Mouse (Mus musculus): ENCODE results near the gene Slc36a2. TPM values are rescaled to one million over a fixed set of nuclear protein-coding genes. Genes with fewer than 3 reads are reported as not detected.
"Not testable (repeated sequence)": the region's sequence is repeated elsewhere in the genome, so short reads cannot be mapped to it uniquely, and the experiment has no call there.

The Slc36a2 gene
- polyA plus RNA-seq, 1 experiment: 4.5 TPM

DNA sequence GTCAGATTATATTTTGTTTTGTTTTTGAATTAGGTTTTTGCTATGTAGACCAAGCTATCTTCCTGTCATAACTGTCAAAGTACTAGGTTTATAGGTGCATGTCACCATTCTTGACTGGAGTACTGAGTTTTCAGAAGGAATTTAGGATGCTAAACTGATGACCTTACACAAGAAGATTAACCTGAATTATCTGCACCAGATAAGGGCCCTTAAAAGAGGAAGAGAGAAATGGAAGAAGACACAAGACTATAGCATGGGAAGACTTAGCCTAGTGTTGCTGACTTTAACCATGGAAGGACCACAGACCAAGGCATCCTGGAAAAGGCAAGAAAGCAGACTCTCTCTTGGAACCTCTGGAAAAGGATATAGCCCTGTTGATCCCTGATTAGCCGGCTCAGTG lies 51.7 kb downstream of the Slc36a2 start:
- no peak for DNase-seq (ENCODE audit: low spot score)

DNA sequence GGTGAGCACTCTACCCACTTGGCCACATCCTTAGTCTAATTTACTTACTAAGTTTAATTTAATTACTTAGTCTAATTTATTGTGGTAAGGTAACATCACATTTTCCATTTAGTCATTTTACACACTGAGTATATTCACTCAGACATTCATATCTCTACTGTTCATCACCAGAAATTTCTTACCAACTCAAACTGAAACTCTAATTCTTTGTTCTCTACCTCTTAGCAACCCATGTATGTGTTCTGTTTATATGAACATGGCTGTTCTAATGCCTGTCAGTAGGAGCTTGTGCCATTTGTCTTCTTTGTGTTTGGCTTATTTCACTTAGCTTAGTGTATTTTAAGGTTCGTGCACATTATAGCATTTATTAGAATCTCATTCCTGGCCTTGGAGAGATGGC lies 52.9 kb downstream of the Slc36a2 start:
- no peak for DNase-seq (ENCODE audit: low spot score)

- no peak for DNase-seq (ENCODE audit: low spot score)
Observed at GRCm38 (mm10) chr11:55131077-55131742, 53.7 kb downstream of the Slc36a2 start.

- DNase-seq (ENCODE audit: low spot score): no peak
Observed at GRCm38 (mm10) chr11:55128411-55128810, 56.5 kb downstream of the Slc36a2 start.

DNA sequence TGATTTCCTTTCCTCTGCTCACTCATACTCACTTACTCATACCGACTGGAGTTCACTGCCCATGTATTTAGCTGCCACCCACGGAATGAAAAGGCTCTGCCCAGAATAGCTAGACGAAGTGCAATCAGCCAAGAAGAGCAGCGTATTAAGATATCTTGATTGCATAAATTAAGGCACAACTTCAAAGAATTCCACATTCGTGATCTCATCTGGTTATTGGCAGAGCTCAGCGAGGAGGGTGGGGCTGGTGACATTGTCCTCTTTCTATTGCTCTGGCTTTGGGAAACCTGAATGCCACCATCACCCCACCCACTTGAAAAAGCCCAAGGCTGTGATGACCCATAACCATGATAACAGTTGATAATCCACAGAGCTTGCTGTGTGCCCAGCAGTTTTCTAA lies 56.9 kb downstream of the Slc36a2 start:
- no peak for DNase-seq (ENCODE audit: low spot score)

DNA sequence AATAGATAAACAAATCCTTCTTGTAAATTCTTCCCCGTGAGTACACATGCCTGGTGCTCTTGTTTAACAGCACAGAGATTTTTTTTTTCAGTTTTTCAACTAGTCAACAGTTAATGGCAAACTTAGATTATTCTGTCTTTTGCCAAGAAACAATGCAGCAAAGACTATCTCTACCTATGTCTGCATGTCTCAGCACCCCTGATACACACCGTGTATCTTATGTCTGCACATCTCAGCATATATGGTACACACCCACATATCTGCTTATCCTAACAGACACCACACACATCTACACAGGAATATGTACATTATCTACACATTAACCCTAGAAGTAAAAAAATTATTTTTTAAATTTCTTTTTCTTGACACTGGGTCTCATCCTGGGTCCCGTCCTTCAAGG lies 58.2 kb downstream of the Slc36a2 start:
- no peak for DNase-seq (ENCODE audit: low spot score)

DNA sequence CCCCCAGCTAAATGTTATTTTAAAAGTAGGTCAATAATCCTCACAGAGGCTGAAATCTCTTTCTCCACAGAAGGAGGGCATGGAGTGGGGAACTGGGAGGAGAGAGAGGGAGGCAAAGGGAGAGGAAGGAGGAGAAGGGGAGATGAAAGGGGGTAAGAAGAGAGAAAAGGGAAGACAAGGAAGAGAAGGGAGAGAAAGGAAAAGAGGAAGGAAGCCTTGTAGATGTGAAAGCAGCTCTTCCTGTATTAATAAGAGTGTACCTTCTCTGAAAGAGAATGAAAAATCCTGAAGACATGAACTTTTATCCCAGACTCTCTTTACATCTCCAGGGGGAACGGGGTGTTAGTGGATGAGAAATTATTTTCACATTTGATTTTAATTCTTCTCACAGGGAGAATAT lies 63.4 kb downstream of the Slc36a2 start:
- DNase-seq (ENCODE audit: low spot score): no peak

- no peak for DNase-seq (ENCODE audit: low spot score)
Observed at GRCm38 (mm10) chr11:55120821-55121271, 64.0 kb downstream of the Slc36a2 start.

- DNase-seq (ENCODE audit: low spot score): no peak
Observed at GRCm38 (mm10) chr11:55120279-55120678, 64.6 kb downstream of the Slc36a2 start.

- DNase-seq (ENCODE audit: low spot score): no peak
Observed at GRCm38 (mm10) chr11:55117031-55117430, 67.8 kb downstream of the Slc36a2 start.

DNA sequence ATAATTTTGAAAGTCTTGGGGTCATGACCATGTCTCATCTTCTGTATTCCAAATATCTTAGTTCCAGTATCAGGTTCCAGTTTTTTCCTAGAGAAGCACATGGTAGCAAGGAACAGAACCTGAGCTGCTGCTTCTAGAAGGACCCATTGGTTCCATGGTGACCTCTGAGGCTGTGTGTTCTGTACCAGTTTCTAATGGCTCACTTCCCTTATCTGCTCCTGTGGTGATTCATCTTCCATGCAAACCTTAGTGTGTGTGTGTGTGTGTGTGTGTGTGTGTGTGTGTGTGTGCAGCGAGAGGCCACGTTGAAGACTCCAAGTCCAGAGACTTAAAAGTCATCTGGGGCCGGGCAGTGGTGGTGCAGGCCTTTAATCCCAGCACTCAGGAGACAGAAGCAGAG lies 68.9 kb downstream of the Slc36a2 start:
- DNase-seq (ENCODE audit: low spot score): no peak

DNA sequence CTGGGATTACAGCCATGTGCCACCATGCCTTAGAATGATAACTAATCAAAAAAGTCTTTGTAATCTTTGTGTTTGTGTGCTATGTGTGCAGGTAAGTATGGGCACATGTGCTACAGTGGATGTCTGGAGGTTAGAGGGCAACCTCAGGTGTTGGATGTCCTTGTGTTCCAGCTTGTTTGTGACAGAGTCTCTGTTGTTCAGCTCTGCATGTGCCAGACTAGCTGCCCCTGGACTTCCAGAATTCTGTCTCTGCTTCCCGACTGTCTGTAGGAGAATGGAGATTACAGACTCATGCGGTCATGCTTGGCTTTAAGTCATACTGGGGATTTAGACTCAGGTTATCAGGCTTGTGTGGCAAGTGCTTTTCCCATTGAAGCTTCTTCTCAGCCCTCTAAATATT lies 70.6 kb downstream of the Slc36a2 start:
- DNase-seq (ENCODE audit: low spot score): no peak

DNA sequence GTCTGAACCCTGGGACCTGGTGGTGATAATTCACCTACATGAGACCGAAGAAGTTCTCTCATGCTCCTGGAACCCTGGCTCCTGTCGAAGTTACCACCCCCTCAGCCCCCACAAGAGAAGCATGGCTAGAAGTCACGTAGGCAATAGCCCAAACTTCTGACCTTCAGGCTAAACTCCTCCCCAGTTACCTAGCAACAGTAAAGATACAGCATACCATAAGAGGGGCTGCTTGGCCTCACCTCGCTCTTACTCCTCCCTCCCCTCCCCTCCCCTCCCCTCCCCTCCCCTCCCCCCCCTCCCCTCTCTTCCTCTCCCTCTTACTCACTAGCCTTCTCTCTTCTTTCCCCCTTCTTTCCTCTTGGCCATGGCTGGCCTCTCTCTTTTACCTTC lies 71.0 kb downstream of the Slc36a2 start:
- DNase-seq (ENCODE audit: low spot score): not testable (repeated sequence)

DNA sequence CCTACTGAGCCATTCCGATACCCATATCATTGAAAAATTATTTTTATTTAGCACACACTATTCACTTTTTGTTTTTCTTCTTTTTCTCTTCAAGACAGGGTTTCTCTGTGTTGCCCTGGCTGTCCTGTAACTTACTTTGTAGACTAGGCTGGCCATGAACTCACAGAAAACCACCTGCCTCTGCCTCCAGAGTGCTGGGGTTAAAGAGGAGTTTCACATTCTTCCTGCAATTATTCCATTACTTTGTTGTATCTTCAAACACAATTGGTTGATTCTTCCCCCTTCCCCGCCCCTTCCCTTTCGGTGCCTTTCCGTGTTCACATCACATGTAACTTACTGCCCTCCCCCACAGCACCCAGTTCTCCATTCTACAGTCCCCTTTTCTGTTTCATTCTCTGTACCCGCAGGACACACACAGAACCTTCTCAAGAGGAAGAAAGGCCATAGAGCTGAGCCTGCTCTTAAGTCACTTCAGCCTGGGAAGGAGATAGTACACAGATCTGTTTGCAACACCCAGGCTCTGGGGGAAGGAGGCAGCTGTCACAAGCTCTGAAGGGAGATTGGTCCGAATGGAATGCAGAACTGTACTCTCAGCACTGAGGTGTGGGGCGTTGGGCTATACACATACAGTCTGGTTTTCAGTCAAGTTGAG lies 71.5 kb downstream of the Slc36a2 start:
- no peak for DNase-seq (ENCODE audit: low spot score)

DNA sequence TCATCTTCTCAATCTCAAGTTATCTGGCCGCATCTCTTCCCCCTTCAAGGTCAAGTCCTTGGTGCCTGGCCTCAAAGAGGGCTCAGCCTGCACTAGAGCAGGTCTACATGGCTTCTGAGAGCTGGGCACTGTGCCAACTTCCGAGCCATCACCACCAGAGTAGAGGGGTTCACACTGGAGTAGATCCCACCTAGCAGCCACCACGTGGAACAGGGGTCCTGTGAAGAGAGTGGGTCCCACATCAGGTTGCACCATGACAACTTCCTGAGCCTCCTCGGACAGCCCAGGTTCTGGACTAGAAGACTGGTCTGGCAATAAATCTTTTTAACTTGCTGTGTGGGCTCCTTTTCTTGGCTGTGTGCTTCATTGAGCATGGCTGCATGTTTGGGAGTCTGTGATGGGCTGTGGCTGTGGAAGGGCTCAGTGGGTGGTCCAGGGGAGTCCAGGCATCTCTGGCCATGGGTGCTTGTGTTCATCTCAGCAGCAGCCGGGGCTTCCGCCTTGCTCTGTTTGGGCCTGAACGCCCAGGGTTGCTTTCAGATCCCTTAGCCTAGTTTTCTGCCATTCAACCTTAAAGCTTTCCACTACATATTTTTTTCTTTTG lies 74.2 kb downstream of the Slc36a2 start:
- DNase-seq (ENCODE audit: low spot score): no peak

DNA sequence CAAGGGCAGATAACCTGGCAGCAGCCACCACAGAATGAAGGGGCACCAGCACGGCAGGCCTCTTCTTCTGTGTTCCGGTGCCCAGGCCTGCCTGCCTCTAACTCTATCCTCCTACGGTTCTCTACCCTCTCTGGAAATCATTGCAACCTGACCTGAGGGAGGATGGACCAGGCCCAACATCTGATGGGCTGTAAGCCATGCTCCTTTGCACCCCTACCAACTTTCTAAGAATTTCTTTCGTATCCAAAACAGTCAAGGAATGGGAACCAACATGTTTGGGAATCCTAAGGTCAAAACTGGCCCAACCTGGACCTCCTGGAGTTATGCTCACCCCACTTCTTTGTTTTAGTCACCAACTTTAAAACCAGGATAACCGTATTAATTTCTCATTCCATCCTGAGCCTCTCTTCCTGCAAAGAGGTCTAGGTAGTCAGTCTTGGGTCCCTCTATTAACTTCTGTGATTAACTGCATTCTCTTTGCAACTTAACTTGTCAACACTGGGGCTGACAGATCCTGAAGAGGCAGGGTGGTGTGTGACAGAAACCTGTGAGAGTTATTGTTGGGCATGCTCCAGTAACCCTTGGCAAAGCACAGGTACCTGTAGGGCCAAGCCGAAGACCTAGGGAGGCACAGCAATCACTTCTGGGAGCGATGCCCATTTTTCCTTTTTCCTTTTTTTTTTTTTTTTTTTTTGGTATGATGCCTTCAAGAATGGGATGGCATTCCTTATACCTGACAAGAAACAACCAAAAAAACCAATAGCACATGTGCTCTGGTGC lies 75.2 kb downstream of the Slc36a2 start:
- no peak for DNase-seq (ENCODE audit: low spot score)

Other genes starting within 250 kb of the Slc36a2 start
- gene Tnip1, start 222.2 kb downstream of the Slc36a2 start, polyA plus RNA-seq (2012; rRNA removed): 19.5 and 25.0 TPM in 2 replicates
- gene Anxa6, start 151.6 kb downstream of the Slc36a2 start, polyA plus RNA-seq (2012; rRNA removed): 204 and 234 TPM in 2 replicates
- gene Ccdc69, start 106.9 kb downstream of the Slc36a2 start, polyA plus RNA-seq (2012; rRNA removed): 29.0 and 33.3 TPM in 2 replicates
- 47.0 and 62.2 TPM in 2 replicates for gene Gm2a, start 87.0 kb downstream of the Slc36a2 start, polyA plus RNA-seq (2012; rRNA removed)
- 0.06 TPM in 1 of 2 replicates, not detected in the other for gene Slc36a3, start 33.4 kb downstream of the Slc36a2 start, polyA plus RNA-seq (2012; rRNA removed)
- gene Slc36a1, start 19.3 kb upstream of the Slc36a2 start, polyA plus RNA-seq (2012; rRNA removed): 14.0 and 17.3 TPM in 2 replicates
- gene Fat2, start 151.5 kb upstream of the Slc36a2 start, polyA plus RNA-seq (2012; rRNA removed): 8.9 and 12.9 TPM in 2 replicates
- 3,106 and 3,504 TPM in 2 replicates for gene Sparc, start 238.1 kb upstream of the Slc36a2 start, polyA plus RNA-seq (2012; rRNA removed)